Mouse (Mus musculus) kidney, adult 2 months (tissue): ENCODE results near the gene Plin4.

Experiments used
- CTCF ChIP-seq: fragments of 200-500 bp; conservative IDR thresholded peaks from 2 replicates; pipeline ENCODE4 v1.5.1; 2011; ENCODE audit warnings: low read depth, mild to moderate bottlenecking, control low read depth, low read length, moderate library complexity, mixed read lengths; ENCODE audit not compliant: insufficient read depth, insufficient read length
- POLR2A ChIP-seq: fragments of 200-500 bp; IDR thresholded peaks from one replicate; pipeline ENCODE4 v1.6.1; 2011; ENCODE audit warnings: low read depth, low read length, control low read depth

GRCm38 (mm10) chr17:56080781-56081585 is 28.6 kb downstream of the Plin4 start:
- TF ChIP-seq POLR2A: no peak
- no peak for TF ChIP-seq CTCF
